Mouse (Mus musculus): ENCODE data around the gene Commd1. TPM values are rescaled to one million over a fixed set of nuclear protein-coding genes. Genes with fewer than 3 reads are reported as not detected.

The Commd1 gene
- total and polyA plus RNA-seq, 2 experiments from 2014 or later, result 11.6 to 242 TPM

GRCm38 (mm10) chr11:22981543-22981950, 635 bp downstream of the Commd1 start:
- TF ChIP-seq CTCF (IDR thresholded peaks at IDR 0.05; ENCODE audit: low read depth), result no peak
- Histone ChIP-seq H3K4me1 (ENCODE audit: insufficient read depth, low read length) (peaks cover 5% of the 10 kb centered on the region), H3K9ac (replicated peaks; ENCODE audit: low read length) (peak overlapping the region; percentile 69), H3K27me3 (ENCODE audit: insufficient read depth, low read length) (no peaks in the 10 kb centered on the region), H3K4me2 (ENCODE audit: low read depth, low read length) (peak overlapping the region; percentile 89), H3K27ac (peak overlapping the region; percentile 86), H3K9me3 (ENCODE audit: low read length) (no peaks in the 10 kb centered on the region), H3K4me3 (ENCODE audit: low read length) (peak overlapping the region; percentile 53), H3K36me3 (ENCODE audit: insufficient read depth, low read length) (peaks cover 7% of the 10 kb centered on the region; the same call in 1 of the 2 replicates)
- 2% methylated on average over 12 of the region's 12 CpGs for WGBS
- ATAC-seq (peak; percentile 48), DNase-seq (ENCODE audit: low spot score) (no peak)

GRCm38 (mm10) chr11:22981041-22981440, 1.1 kb downstream of the Commd1 start:
- H3K4me1 ChIP-seq (ENCODE audit: insufficient read depth, low read length), result peaks cover 5% of the 10 kb centered on the region
- DNase-seq (ENCODE audit: low spot score) (no peak), ATAC-seq (no peak)
- H3K9me3 ChIP-seq (ENCODE audit: low read length), result no peaks in the 10 kb centered on the region
- peak overlapping the region; percentile 89 for H3K4me2 ChIP-seq (ENCODE audit: low read depth, low read length)
- no peaks in the 10 kb centered on the region for H3K27me3 ChIP-seq (ENCODE audit: insufficient read depth, low read length)
- TF ChIP-seq CTCF (IDR thresholded peaks at IDR 0.05; ENCODE audit: low read depth), result no peak
- peak overlapping the region; percentile 69 for H3K9ac ChIP-seq (replicated peaks; ENCODE audit: low read length)
- H3K27ac ChIP-seq, result no peak overlapping the region
- WGBS, result 56% methylated on average over 4 of the region's 4 CpGs
- peak overlapping the region; percentile 53 for H3K4me3 ChIP-seq (ENCODE audit: low read length)
- peaks cover 8% of the 10 kb centered on the region; the same call in 1 of the 2 replicates for H3K36me3 ChIP-seq (ENCODE audit: insufficient read depth, low read length)

GRCm38 (mm10) chr11:22979221-22979620, 3.0 kb downstream of the Commd1 start:
- Histone ChIP-seq H3K27ac (no peak overlapping the region), H3K9ac (replicated peaks; ENCODE audit: low read length) (no peak overlapping the region), H3K27me3 (ENCODE audit: insufficient read depth, low read length) (no peaks in the 10 kb centered on the region), H3K36me3 (ENCODE audit: insufficient read depth, low read length) (peaks cover 8% of the 10 kb centered on the region; the same call in 1 of the 2 replicates), H3K4me3 (ENCODE audit: low read length) (no peak overlapping the region), H3K9me3 (ENCODE audit: low read length) (no peaks in the 10 kb centered on the region), H3K4me1 (ENCODE audit: insufficient read depth, low read length) (peaks cover 5% of the 10 kb centered on the region), H3K4me2 (ENCODE audit: low read depth, low read length) (no peak overlapping the region)
- ATAC-seq, result no peak
- DNase-seq (ENCODE audit: low spot score), result no peak
- no peak for TF ChIP-seq CTCF (IDR thresholded peaks at IDR 0.05; ENCODE audit: low read depth)
- 83% methylated on average over 1 of the region's 1 CpGs for WGBS

- Histone ChIP-seq H3K27ac (no peak overlapping the region), H3K4me1 (ENCODE audit: insufficient read depth, low read length) (peaks cover 5% of the 10 kb centered on the region), H3K4me3 (ENCODE audit: low read length) (no peak overlapping the region), H3K9me3 (ENCODE audit: low read length) (no peaks in the 10 kb centered on the region), H3K27me3 (ENCODE audit: insufficient read depth, low read length) (no peaks in the 10 kb centered on the region), H3K9ac (replicated peaks; ENCODE audit: low read length) (no peak overlapping the region), H3K4me2 (ENCODE audit: low read depth, low read length) (no peak overlapping the region), H3K36me3 (ENCODE audit: insufficient read depth, low read length) (peaks cover 8% of the 10 kb centered on the region; the same call in 1 of the 2 replicates)
- 32% methylated on average over 1 of the region's 1 CpGs for WGBS
- ATAC-seq (peak; percentile 27; the same call in 1 of the 2 replicates), DNase-seq (ENCODE audit: low spot score) (peak; percentile 69)
- TF ChIP-seq CTCF (IDR thresholded peaks at IDR 0.05; ENCODE audit: low read depth), result no peak
These were observed 3.5 kb downstream of the Commd1 start for GRCm38 (mm10) chr11:22978711-22979110.

- no peak for TF ChIP-seq CTCF (IDR thresholded peaks at IDR 0.05; ENCODE audit: low read depth)
- 82% methylated on average over 3 of the region's 3 CpGs for WGBS
- Histone ChIP-seq H3K4me3 (ENCODE audit: low read length) (no peak overlapping the region), H3K27me3 (ENCODE audit: insufficient read depth, low read length) (no peaks in the 10 kb centered on the region), H3K4me2 (ENCODE audit: low read depth, low read length) (no peak overlapping the region), H3K4me1 (ENCODE audit: insufficient read depth, low read length) (peaks cover 5% of the 10 kb centered on the region), H3K36me3 (ENCODE audit: insufficient read depth, low read length) (peaks cover 8% of the 10 kb centered on the region; the same call in 1 of the 2 replicates), H3K9ac (replicated peaks; ENCODE audit: low read length) (no peak overlapping the region), H3K9me3 (ENCODE audit: low read length) (no peaks in the 10 kb centered on the region), H3K27ac (no peak overlapping the region)
- ATAC-seq, result no peak
- no peak for DNase-seq (ENCODE audit: low spot score)
These were observed 4.0 kb downstream of the Commd1 start for GRCm38 (mm10) chr11:22978215-22978614.

GRCm38 (mm10) chr11:22973599-22973998, 8.6 kb downstream of the Commd1 start:
- peak overlapping the region; percentile 64 for H3K4me2 ChIP-seq (ENCODE audit: low read depth, low read length)
- H3K4me1 ChIP-seq (ENCODE audit: insufficient read depth, low read length), result no peaks in the 10 kb centered on the region
- no peaks in the 10 kb centered on the region for H3K27me3 ChIP-seq (ENCODE audit: insufficient read depth, low read length)
- peak overlapping the region; percentile 44 for H3K4me3 ChIP-seq (ENCODE audit: low read length)
- H3K9ac ChIP-seq (replicated peaks; ENCODE audit: low read length), result peak overlapping the region; percentile 55
- whole genome bisulfite sequencing, result 55% methylated on average over 14 of the region's 14 CpGs
- TF ChIP-seq CTCF (IDR thresholded peaks at IDR 0.05; ENCODE audit: low read depth), result no peak
- H3K9me3 ChIP-seq (ENCODE audit: low read length), result no peaks in the 10 kb centered on the region
- ATAC-seq (no peak), DNase-seq (ENCODE audit: low spot score) (no peak)
- H3K36me3 ChIP-seq (ENCODE audit: insufficient read depth, low read length), result peaks cover 8% of the 10 kb centered on the region; the same call in 1 of the 2 replicates
- H3K27ac ChIP-seq, result peak overlapping the region; percentile 70

GRCm38 (mm10) chr11:22972746-22973526, 9.2 kb downstream of the Commd1 start:
- Histone ChIP-seq H3K9me3 (ENCODE audit: low read length) (no peaks in the 10 kb centered on the region), H3K36me3 (ENCODE audit: insufficient read depth, low read length) (peaks cover 4% of the 10 kb centered on the region; the same call in 1 of the 2 replicates), H3K27ac (peak overlapping the region; percentile 74), H3K4me1 (ENCODE audit: insufficient read depth, low read length) (no peaks in the 10 kb centered on the region), H3K27me3 (ENCODE audit: insufficient read depth, low read length) (no peaks in the 10 kb centered on the region), H3K9ac (replicated peaks; ENCODE audit: low read length) (peak overlapping the region; percentile 57), H3K4me3 (ENCODE audit: low read length) (peak overlapping the region; percentile 44), H3K4me2 (ENCODE audit: low read depth, low read length) (peak overlapping the region; percentile 64)
- 48% methylated on average over 45 of the region's 46 CpGs for WGBS
- ATAC-seq, result peak; percentile 72
- TF ChIP-seq CTCF (IDR thresholded peaks at IDR 0.05; ENCODE audit: low read depth), result no peak
- DNase-seq (ENCODE audit: low spot score), result peak; percentile 84

Measured in hindbrain, postnatal 0 days (tissue).